Mouse (Mus musculus) embryonic fibroblast, embryonic 13.5 days (primary cell): Measurements from ENCODE around the gene Pear1. TPM values are rescaled to one million over a fixed set of nuclear protein-coding genes. Genes with fewer than 3 reads are reported as not detected.

Experiments used
- H3K27ac ChIP-seq: 2 replicates; pipeline ENCODE4 v1.5.1; 2012; ENCODE audit warnings: low read length, control low read depth, inconsistent platforms; ENCODE audit not compliant: insufficient read depth
- H3K4me1 ChIP-seq: 2 replicates; pipeline ENCODE4 v1.6.1; 2011; ENCODE audit warnings: low read length; ENCODE audit not compliant: control insufficient read depth, insufficient read depth
- H3K4me3 ChIP-seq: 2 replicates; pipeline ENCODE4 v1.5.1; 2011; ENCODE audit warnings: mild to moderate bottlenecking, control low read depth, low read length; ENCODE audit not compliant: insufficient read depth
- CTCF ChIP-seq: IDR thresholded peaks from 2 replicates; pipeline ENCODE4 v1.5.1; 2011; ENCODE audit warnings: mild to moderate bottlenecking, control low read depth, low read length, moderate library complexity, borderline replicate concordance; ENCODE audit not compliant: insufficient read depth
- POLR2A ChIP-seq: IDR thresholded peaks from 2 replicates; pipeline ENCODE4 v1.6.1; 2011; ENCODE audit warnings: low read depth, mild to moderate bottlenecking, control low read depth, low read length, moderate library complexity
- polyA plus RNA-seq: library from polyadenylated mRNA; stranded (reverse); fragments of >200 nt; gene quantifications from 2 replicates; pipeline ENCODE4 v1.2.4, GENCODE M21; 2011; ENCODE audit warnings: low read depth; ENCODE audit not compliant: missing spikeins, insufficient read length

The Pear1 gene
- polyA plus RNA-seq, 1 experiment, result 74.0 TPM

DNA sequence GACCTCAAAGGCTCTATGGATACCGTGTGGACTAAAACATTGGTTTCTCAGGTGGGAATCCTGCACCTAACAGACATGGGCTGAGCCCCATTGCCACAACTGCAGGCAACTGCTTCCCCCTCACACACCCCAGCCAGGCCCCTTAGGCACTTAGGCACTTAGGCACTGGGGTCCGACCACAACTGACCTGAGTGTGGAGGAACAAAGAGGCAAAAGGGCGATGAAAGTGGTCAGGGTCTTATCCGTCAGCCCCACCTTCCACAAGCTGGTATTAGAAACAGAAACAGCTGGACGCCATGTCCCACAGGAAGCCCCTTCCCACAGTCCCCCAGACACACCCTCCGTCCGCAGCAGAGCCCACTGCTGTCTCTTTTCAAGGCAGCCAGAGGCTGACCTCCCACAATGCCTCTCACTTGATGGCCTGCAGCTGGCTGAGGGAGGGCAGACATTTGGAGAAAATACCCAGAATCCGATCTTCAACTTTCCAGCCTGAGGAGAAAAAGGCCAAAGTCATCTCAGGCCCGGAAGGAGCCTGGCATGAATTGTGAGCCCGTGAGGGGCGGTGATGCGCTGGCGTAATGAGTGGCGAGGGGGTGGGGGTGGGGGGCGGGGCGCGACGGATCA lies 79.0 kb downstream of the Pear1 start:
- no peak overlapping the region for H3K4me3 ChIP-seq
- no peak for TF ChIP-seq POLR2A
- no peak for TF ChIP-seq CTCF

GRCm38 (mm10) chr3:87743927-87744326 lies 80.2 kb downstream of the Pear1 start:
- H3K4me1 ChIP-seq, result no peaks in the 10 kb centered on the region
- no peak overlapping the region for H3K27ac ChIP-seq
- no peak for TF ChIP-seq CTCF
- TF ChIP-seq POLR2A, result no peak
- no peak overlapping the region for H3K4me3 ChIP-seq

More for the DNA sequence above, 79.0 kb downstream of the Pear1 start:
- no peaks in the 10 kb centered on the region for H3K4me1 ChIP-seq
- no peak overlapping the region for H3K27ac ChIP-seq

GRCm38 (mm10) chr3:87742735-87743134 lies 81.4 kb downstream of the Pear1 start:
- TF ChIP-seq POLR2A, result no peak
- no peak for TF ChIP-seq CTCF
- Histone ChIP-seq H3K27ac (no peak overlapping the region), H3K4me3 (no peak overlapping the region), H3K4me1 (no peaks in the 10 kb centered on the region)

DNA sequence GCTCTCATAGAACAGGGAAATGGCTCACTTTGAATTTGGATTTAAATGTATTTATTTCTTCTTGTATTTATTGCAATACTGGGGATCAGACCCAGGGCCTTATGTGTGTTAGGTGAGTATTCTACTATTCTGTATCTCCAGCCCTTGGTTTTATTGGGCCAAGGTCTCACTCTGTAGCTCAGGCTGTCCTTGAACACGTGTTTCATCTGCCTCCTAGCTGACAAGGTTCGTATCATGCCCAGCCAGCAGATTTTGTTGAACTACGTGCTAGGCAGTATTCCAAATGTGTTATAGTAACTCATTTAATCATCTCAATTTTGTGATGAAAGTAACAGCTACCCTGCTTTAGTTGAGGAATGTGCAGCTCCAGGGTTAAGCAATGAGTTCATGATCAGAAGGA lies 82.1 kb downstream of the Pear1 start:
- TF ChIP-seq POLR2A (no peak), CTCF (no peak)
- Histone ChIP-seq H3K4me1 (no peaks in the 10 kb centered on the region), H3K4me3 (no peak overlapping the region), H3K27ac (no peak overlapping the region)

GRCm38 (mm10) chr3:87738906-87739305 lies 85.2 kb downstream of the Pear1 start:
- TF ChIP-seq CTCF, result no peak
- TF ChIP-seq POLR2A, result no peak
- no peak overlapping the region for H3K27ac ChIP-seq
- no peak overlapping the region for H3K4me3 ChIP-seq
- no peaks in the 10 kb centered on the region for H3K4me1 ChIP-seq

DNA sequence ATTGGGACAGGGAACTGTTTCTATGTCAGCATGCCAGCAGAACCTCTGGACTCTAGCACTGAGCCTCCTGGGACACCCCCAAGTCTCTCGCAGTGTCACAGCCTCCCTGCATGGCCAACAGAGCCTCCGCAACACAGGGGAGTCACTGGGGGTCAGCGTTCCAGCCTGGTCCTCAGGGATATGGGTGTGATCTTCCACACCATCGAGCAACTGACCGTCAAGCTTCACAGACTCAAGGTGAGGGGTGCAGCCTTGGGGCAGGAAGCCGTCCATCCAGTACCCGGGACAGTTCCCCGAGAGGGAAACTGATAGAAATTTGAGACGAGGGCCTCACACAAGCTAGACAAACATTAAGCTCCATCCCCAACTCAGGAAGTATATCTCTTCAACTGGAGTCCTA lies 88.8 kb downstream of the Pear1 start:
- no peak for TF ChIP-seq POLR2A
- no peak for TF ChIP-seq CTCF
- Histone ChIP-seq H3K27ac (no peak overlapping the region), H3K4me1 (no peaks in the 10 kb centered on the region), H3K4me3 (no peak overlapping the region)

- Histone ChIP-seq H3K4me1 (no peaks in the 10 kb centered on the region), H3K27ac (no peak overlapping the region), H3K4me3 (no peak overlapping the region)
- TF ChIP-seq CTCF (no peak), POLR2A (no peak)
Measured at GRCm38 (mm10) chr3:87733984-87734761, 89.9 kb downstream of the Pear1 start.

- TF ChIP-seq CTCF, result no peak
- TF ChIP-seq POLR2A, result no peak
- Histone ChIP-seq H3K4me1 (no peaks in the 10 kb centered on the region), H3K4me3 (no peak overlapping the region), H3K27ac (no peak overlapping the region)
Measured at GRCm38 (mm10) chr3:87733098-87733497, 91.0 kb downstream of the Pear1 start.

GRCm38 (mm10) chr3:87728696-87729095 lies 95.4 kb downstream of the Pear1 start:
- no peak for TF ChIP-seq POLR2A
- no peaks in the 10 kb centered on the region for H3K4me1 ChIP-seq
- no peak overlapping the region for H3K27ac ChIP-seq
- H3K4me3 ChIP-seq, result no peak overlapping the region

DNA sequence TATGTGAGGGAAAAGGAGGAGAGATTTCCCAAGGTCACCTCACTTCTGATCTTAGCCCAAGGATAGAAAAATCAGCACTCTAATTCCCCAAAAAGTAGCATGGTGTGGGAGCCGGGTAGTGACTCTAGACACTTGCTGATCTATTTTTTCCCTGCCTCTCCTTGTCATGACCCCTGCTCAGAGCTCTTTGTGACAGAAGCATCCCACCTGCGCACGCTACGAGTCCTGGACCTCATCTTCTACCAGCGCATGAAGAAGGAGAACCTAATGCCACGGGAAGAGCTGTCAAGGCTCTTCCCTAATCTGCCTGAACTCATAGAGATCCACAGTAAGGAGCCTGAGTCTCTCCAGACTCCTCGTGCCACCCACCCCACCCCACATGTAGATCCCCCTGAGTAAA lies 97.9 kb downstream of the Pear1 start:
- no peak for TF ChIP-seq CTCF
- no peak for TF ChIP-seq POLR2A
- H3K4me3 ChIP-seq, result no peak overlapping the region
- no peak overlapping the region for H3K27ac ChIP-seq
- no peaks in the 10 kb centered on the region for H3K4me1 ChIP-seq
